Mouse (Mus musculus) hindbrain, embryonic 14.5 days (tissue): ENCODE measurements around the gene Ubc. TPM values are rescaled to one million over a fixed set of nuclear protein-coding genes. Genes with fewer than 3 reads are reported as not detected.

ENCODE experiments used
- ATAC-seq: fragments of 200-750 bp; cut with Nextera tagmentation; 2 replicates; pipeline ENCODE4 v1.8.0; 2017; ENCODE audit warnings: moderate number of reproducible peaks, mild to moderate bottlenecking, moderate TSS enrichment, moderate library complexity; ENCODE audit not compliant: low FRiP score
- DNase-seq: peaks from one replicate; pipeline ENCODE4 v3.0.0-alpha.2; 2015; ENCODE audit warnings: low spot score
- H3K27ac ChIP-seq: fragments of 300-500 bp; sonication (generic); 2 replicates; pipeline ENCODE4 v1.5.1; 2014; ENCODE audit warnings: mild to moderate bottlenecking, moderate library complexity
- H3K27me3 ChIP-seq: fragments of 300-500 bp; sonication (generic); 2 replicates; pipeline ENCODE4 v1.6.1; 2014; ENCODE audit warnings: mild to moderate bottlenecking, low read length, mixed read lengths; ENCODE audit not compliant: control insufficient read depth, insufficient read depth
- H3K36me3 ChIP-seq: fragments of 300-500 bp; sonication (generic); replicated peaks from 2 replicates; pipeline ENCODE4 v1.6.1; 2014; ENCODE audit not compliant: control insufficient read depth, insufficient read depth
- H3K4me1 ChIP-seq: fragments of 300-500 bp; sonication (generic); replicated peaks from 2 replicates; pipeline ENCODE4 v1.6.1; 2014; ENCODE audit warnings: antibody characterized with exemption, low read length, mixed read lengths; ENCODE audit not compliant: control insufficient read depth, insufficient read depth
- H3K4me2 ChIP-seq: fragments of 300-500 bp; sonication (generic); replicated peaks from 2 replicates; pipeline ENCODE4 v1.6.1; 2014; ENCODE audit warnings: mild to moderate bottlenecking, moderate library complexity
- H3K4me3 ChIP-seq: fragments of 300-500 bp; sonication (generic); replicated peaks from 2 replicates; pipeline ENCODE4 v1.5.1; 2014; ENCODE audit warnings: mild to moderate bottlenecking, low read length
- H3K9ac ChIP-seq: fragments of 300-500 bp; sonication (generic); 2 replicates; pipeline ENCODE4 v1.6.1; 2014
- H3K9me3 ChIP-seq: fragments of 300-500 bp; sonication (generic); 2 replicates; pipeline ENCODE4 v1.6.1; 2016; ENCODE audit warnings: low read length; ENCODE audit not compliant: control insufficient read depth
- WGBS: fragments of 180-500 bp; shearing (Covaris S2); extraction: QIAGEN DNeasy Blood & Tissue Kit; methylation state at CpG from one replicate; pipeline ENCODE4 v1.1.7; 2014; 5-methylcytosine and 5-hydroxymethylcytosine counted together
- polyA plus RNA-seq: library from polyadenylated mRNA; unstranded; fragments of >200 nt; fragmentation: Nextera tagmentation; extraction: Ambion mirVana; gene quantifications from 2 replicates; pipeline ENCODE4 v1.2.1, GENCODE M21; 2014

The Ubc gene
- polyA plus RNA-seq, 1 experiment from 2014 or later = 1,333 TPM

DNA sequence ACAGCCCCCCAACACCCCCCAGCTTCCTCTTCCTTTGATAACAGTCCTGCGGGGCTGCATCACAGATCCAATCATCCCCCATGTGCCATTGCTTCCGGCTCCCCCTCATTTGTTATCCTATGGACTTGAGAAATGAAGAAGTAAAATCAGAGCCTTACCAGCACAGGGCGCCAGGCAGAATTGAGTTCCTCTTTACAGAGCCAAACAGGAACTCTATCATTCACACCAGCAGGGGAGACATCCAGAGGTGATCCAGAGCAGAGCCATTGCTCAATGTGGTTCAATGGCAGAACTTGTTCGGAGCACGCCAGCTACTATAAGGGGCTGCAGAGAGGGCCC is 31.8 kb downstream of the Ubc start:
- H3K27me3 ChIP-seq = no peaks in the 10 kb centered on the region
- no peaks in the 10 kb centered on the region for H3K36me3 ChIP-seq
- H3K4me1 ChIP-seq = no peaks in the 10 kb centered on the region
- no peak overlapping the region for H3K4me3 ChIP-seq
- WGBS = 75% methylated on average over 5 of the region's 5 CpGs
- H3K9ac ChIP-seq = no peak overlapping the region
- H3K9me3 ChIP-seq = no peaks in the 10 kb centered on the region
- DNase-seq = no peak
- ATAC-seq = no peak
- no peak overlapping the region for H3K27ac ChIP-seq
- no peak overlapping the region for H3K4me2 ChIP-seq

DNA sequence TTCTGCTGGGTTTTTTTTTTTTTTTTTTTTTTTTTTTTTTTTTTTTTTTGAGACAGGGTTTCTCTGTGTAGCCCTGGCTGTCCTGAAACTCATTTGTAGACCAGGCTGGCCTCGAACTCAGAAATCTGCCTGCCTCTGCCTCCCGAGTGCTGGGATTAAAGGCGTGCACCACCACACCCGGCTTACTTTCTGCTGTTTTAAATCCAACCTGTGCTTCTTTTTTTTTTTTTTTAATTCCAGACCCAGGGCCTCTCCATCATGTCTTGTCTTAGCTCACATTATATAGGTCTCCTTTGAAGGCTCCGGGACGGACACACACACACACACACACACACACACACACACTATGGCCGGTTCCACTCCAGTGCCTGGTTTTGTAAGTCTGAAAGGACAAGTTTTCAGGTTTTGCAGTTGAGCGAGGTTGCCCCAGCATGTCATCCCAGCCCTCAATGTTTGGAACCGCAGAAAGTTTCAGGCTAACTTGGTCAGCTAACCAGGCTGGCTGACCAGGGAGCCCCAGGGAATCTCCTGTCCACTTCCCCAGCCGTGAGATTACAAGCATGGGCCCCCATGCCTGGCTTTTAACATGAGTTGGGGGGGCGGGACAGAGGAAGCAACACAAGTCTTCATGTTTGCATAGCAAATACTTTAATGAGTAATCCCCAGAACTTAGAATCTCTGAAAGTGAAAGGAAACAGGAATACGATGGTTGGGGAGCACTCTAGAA is 32.3 kb downstream of the Ubc start:
- Histone ChIP-seq H3K9ac (no peak overlapping the region), H3K27me3 (no peaks in the 10 kb centered on the region), H3K4me2 (no peak overlapping the region), H3K4me1 (no peaks in the 10 kb centered on the region), H3K9me3 (no peaks in the 10 kb centered on the region), H3K4me3 (no peak overlapping the region), H3K36me3 (no peaks in the 10 kb centered on the region), H3K27ac (no peak overlapping the region)
- DNase-seq (no peak), ATAC-seq (no peak)
- WGBS = 74% methylated on average over 12 of the region's 12 CpGs

DNA sequence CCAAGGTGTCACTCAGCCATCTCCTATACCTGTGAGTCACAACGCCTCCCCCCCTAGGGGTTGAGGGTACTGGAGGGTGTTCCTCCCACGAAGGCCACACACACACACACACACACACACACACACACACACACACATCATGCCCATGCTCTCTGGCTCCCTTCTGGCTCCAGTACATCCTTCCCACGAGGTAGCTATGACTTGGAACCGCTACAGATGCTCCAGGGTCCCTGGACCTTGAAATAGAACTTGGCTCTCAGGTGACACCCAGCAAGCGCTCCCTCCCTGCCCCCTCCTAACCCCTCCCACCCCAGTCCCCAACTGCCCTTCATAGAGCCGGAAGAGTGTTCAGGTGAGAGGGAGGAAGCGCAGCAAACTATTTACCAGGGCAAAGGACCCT is 34.4 kb downstream of the Ubc start:
- Histone ChIP-seq H3K4me1 (no peaks in the 10 kb centered on the region), H3K4me3 (no peak overlapping the region), H3K9ac (no peak overlapping the region), H3K27ac (no peak overlapping the region), H3K36me3 (no peaks in the 10 kb centered on the region), H3K4me2 (no peak overlapping the region), H3K9me3 (no peaks in the 10 kb centered on the region), H3K27me3 (no peaks in the 10 kb centered on the region)
- ATAC-seq = no peak
- 62% methylated on average over 7 of the region's 7 CpGs for WGBS
- no peak for DNase-seq

DNA sequence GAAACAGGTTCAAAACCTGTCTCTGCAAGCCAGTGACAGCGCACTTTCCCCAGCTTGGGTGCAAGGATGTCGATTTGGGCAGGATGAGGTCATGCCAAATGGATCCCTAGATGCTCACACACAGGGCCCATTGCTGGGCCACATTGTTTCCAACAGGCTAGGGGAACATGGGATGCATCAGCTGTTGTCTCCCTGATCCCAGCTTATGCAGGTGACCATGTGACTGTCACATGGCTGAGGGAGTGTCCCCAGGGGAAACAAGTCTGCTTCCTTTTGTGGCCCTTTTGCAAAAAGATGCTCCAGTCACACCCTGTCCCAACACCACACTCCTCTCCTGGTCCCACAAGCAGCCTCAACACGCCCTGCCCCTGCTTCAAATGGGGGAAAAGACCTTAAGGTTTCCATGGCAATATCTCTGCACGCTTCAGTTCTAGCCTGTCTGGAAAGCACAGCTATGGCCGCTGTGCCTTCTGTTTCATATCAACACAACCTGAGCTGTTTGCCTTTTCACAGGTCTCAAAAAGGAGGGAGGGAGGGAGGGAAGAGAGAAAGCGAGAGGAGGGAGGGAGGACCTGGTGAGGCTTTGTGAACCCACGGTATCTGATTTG is 35.0 kb downstream of the Ubc start:
- no peaks in the 10 kb centered on the region for H3K36me3 ChIP-seq
- no peak for ATAC-seq
- H3K4me3 ChIP-seq = no peak overlapping the region
- 55% methylated on average over 7 of the region's 7 CpGs for WGBS
- no peak overlapping the region for H3K9ac ChIP-seq
- no peaks in the 10 kb centered on the region for H3K4me1 ChIP-seq
- no peak for DNase-seq
- H3K4me2 ChIP-seq = no peak overlapping the region
- H3K27ac ChIP-seq = no peak overlapping the region
- no peaks in the 10 kb centered on the region for H3K27me3 ChIP-seq
- H3K9me3 ChIP-seq = no peaks in the 10 kb centered on the region

DNA sequence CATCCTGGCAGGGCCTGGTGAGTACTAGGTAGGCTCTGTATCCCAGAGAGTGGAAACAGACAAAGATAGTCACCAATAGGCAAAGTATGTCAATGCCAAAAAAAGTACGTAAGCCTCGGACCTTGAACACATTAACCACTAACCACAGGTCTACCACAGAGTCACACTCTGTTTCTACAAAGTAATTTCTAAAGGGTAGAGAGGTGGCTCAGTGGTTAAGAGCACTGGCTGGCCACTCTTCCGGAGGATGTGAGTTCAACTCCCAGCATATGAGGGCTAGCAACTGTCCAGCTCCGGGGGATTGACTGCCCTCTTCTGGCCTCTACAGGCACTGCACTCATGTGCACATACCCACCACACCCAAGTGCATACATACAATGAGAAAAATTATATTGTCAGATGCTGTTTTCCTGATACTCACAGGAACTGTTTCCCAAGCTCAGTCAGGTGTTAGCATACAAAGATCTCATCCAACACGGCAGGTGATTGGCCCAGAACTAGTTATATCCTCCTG is 37.2 kb downstream of the Ubc start:
- H3K9ac ChIP-seq = no peak overlapping the region
- H3K4me3 ChIP-seq = no peak overlapping the region
- no peaks in the 10 kb centered on the region for H3K9me3 ChIP-seq
- 96% methylated on average over 5 of the region's 5 CpGs for WGBS
- H3K4me1 ChIP-seq = no peaks in the 10 kb centered on the region
- no peak for ATAC-seq
- no peaks in the 10 kb centered on the region for H3K36me3 ChIP-seq
- no peaks in the 10 kb centered on the region for H3K27me3 ChIP-seq
- no peak overlapping the region for H3K27ac ChIP-seq
- DNase-seq = no peak
- H3K4me2 ChIP-seq = no peak overlapping the region

DNA sequence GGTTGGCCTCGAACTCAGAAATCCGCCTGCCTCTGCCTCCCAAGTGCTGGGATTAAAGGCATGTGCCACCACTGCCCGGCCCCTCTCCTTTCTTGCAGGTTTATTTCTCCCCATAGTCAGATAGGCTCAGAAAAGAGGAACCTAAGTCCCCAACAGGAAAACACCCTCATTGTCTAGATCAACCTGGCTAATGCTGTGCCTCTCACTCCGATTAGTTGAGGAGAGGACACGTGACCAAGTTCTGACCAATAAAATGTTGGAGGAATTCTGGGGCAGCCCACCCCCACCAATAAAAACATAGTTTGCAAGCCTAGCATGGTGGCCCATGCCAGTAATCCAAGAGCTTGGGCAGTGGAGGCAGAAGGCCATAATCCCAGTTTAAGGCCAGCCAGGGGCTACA is 38.1 kb downstream of the Ubc start:
- 96% methylated on average over 5 of the region's 5 CpGs for WGBS
- Histone ChIP-seq H3K4me1 (no peaks in the 10 kb centered on the region), H3K27ac (no peak overlapping the region), H3K27me3 (no peaks in the 10 kb centered on the region), H3K4me3 (no peak overlapping the region), H3K36me3 (no peaks in the 10 kb centered on the region), H3K4me2 (no peak overlapping the region), H3K9me3 (no peaks in the 10 kb centered on the region), H3K9ac (no peak overlapping the region)
- no peak for ATAC-seq
- no peak for DNase-seq

DNA sequence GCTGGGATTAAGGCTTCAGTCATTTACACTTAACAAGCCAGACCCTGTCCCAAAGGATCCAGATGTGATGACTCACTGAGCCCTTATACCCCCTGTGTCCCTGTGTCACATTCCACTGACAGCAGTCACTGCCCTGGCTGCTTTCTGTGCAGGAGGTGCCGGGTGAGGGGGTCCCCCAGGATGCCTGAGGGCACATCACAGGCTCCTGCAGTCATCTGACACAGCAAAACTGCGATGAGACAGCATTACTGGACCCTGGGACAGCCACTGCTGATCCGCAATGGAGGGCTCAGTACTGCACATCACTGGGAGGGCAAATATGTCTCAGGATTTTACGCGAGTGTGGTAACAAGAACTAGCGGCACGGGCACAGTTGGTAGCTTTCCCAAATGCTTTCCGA is 38.9 kb downstream of the Ubc start:
- Histone ChIP-seq H3K4me2 (no peak overlapping the region), H3K27me3 (no peaks in the 10 kb centered on the region), H3K36me3 (no peaks in the 10 kb centered on the region), H3K9ac (no peak overlapping the region), H3K4me3 (no peak overlapping the region), H3K27ac (no peak overlapping the region), H3K9me3 (no peaks in the 10 kb centered on the region), H3K4me1 (no peaks in the 10 kb centered on the region)
- DNase-seq (no peak), ATAC-seq (no peak)
- 73% methylated on average over 8 of the region's 8 CpGs for WGBS

DNA sequence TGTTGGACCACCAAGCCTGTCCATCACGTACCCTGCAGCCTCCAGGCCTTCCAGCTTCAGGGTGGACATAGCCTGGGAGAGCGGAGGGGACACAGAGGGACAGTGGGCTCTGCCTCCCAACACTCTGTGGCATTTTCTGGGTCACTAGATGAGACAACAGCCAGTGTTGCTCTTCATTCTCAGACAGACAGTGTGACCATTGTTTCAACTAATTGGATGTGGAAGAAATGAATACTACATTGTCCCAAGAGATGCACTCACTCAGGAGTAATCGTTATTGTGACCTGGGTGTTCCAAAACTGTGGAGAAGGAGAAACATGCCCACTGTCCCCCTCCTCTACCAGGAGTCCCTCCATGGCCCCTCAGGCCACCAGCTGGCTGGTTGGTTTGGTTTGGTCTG is 40.6 kb downstream of the Ubc start:
- DNase-seq (no peak), ATAC-seq (no peak)
- Histone ChIP-seq H3K27me3 (no peaks in the 10 kb centered on the region), H3K9me3 (no peaks in the 10 kb centered on the region), H3K4me3 (no peak overlapping the region), H3K4me2 (no peak overlapping the region), H3K36me3 (no peaks in the 10 kb centered on the region), H3K9ac (no peak overlapping the region), H3K27ac (no peak overlapping the region), H3K4me1 (no peaks in the 10 kb centered on the region)
- WGBS = 67% methylated on average over 3 of the region's 3 CpGs

DNA sequence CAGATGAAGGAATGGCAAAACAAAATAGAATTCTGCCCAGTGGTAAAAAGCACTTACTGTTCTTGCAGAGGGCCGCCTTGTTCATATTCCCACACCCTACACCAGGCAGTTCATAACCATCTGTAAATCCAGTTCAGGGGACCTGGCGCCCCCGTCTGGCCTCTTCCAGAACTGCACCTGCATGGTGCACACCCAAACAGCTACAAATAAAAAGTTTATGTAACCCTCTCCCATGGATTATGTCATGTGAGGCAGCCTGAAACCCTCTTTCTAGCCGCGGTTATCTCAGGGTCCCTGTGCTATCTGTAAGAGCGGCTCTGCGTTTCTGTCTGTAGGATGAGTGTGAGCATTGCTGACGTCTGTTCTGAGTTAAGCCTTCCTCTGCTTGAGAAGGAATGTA is 41.5 kb downstream of the Ubc start:
- Histone ChIP-seq H3K4me1 (no peaks in the 10 kb centered on the region), H3K27me3 (no peaks in the 10 kb centered on the region), H3K9ac (no peak overlapping the region), H3K36me3 (no peaks in the 10 kb centered on the region), H3K9me3 (no peaks in the 10 kb centered on the region), H3K4me2 (no peak overlapping the region), H3K4me3 (no peak overlapping the region), H3K27ac (no peak overlapping the region)
- ATAC-seq (no peak), DNase-seq (no peak)
- WGBS = 41% methylated on average over 8 of the region's 8 CpGs
